Mouse (Mus musculus) hindbrain, embryonic 14.5 days (tissue): ENCODE data around the gene Zc3hc1. TPM values are rescaled to one million over a fixed set of nuclear protein-coding genes. Genes with fewer than 3 reads are reported as not detected.

Experiments used
- polyA plus RNA-seq: library from polyadenylated mRNA; unstranded; fragments of >200 nt; fragmentation: Nextera tagmentation; extraction: Ambion mirVana; gene quantifications from 2 replicates; pipeline ENCODE4 v1.2.1, GENCODE M21; 2014

Gene Zc3hc1
- polyA plus RNA-seq, 1 experiment from 2014 or later = 62.5 TPM

Other genes starting within 250 kb of the Zc3hc1 start
- gene Ube2h, start 86.5 kb downstream of the Zc3hc1 start, polyA plus RNA-seq = 68.2 and 69.4 TPM in 2 replicates
- gene Klhdc10, start 10.8 kb upstream of the Zc3hc1 start, polyA plus RNA-seq = 51.1 and 63.1 TPM in 2 replicates
- gene Tmem209, start 118.8 kb upstream of the Zc3hc1 start, polyA plus RNA-seq = 32.9 and 33.2 TPM in 2 replicates
- gene Ssmem1, start 118.8 kb upstream of the Zc3hc1 start, polyA plus RNA-seq = 0.19 TPM in 1 of 2 replicates, not detected in the other
- gene Cpa2, start 150.6 kb upstream of the Zc3hc1 start, polyA plus RNA-seq = 7.1 and 8.4 TPM in 2 replicates
- 1.2 TPM in 2 replicates for gene Cpa4, start 177.3 kb upstream of the Zc3hc1 start, polyA plus RNA-seq
- 0.16 and 0.17 TPM in 2 replicates for gene Cpa5, start 220.0 kb upstream of the Zc3hc1 start, polyA plus RNA-seq
- gene Cpa1, start 248.2 kb upstream of the Zc3hc1 start, polyA plus RNA-seq = 0.78 and 0.96 TPM in 2 replicates